Mouse (Mus musculus) spleen, postnatal 4 days (tissue): Measurements from ENCODE around the gene Trim30b.
A peak's percentile ranks its signal among the peaks of the same experiment; 100 is the strongest.
"Not testable (repeated sequence)": the region's sequence is repeated elsewhere in the genome, so short reads cannot be mapped to it uniquely, and the experiment has no call there.

Experiments
- DNase-seq, 2 experiments: peaks; one replicate each; pipeline ENCODE4 v3.0.0; 2022; ENCODE audit warnings: low spot score in 2 of 2

The Trim30b gene

DNA sequence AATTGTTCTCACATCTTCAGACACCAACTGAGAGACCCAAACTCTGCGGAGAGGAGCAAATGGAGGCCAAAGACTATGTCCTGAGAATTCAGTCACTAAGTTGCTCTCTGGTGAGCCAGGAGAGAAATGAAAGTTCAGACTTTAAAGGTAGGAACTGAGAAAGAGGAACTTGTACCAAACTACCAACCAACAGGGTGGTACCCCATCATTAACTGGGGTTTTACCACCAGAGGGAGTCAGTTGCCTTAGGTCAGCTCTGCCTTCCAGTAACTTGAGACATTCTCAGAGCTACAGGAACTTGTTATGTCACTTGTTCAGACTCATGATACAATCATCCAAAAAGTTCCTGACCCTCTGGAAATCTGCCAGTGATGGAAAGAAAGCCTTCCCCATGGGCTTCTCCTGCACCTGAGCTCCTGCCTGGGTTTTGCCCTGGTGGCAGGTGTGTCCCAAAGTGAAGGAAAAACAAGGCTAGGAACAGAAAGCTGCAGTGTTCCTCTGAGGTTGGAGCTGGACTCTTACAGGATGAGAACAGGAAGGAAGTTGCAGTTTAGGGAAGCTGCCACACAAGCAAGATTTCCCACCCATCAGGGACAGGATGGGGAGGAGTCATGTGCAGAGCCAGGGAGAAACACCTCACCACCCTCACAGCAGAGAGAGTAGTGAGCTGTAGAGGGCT, at the start of gene Trim30b:
Gene Trim30b (minus strand): TSS at position 149 of the 679 bp plus-strand sequence.
- DNase-seq: peak in 1 of 2 experiments; percentile 36

- no peak for DNase-seq
These were observed 34.8 kb upstream of the Trim30b start for GRCm38 (mm10) chr7:104404460-104404950.

GRCm38 (mm10) chr7:104401140-104401539, 31.5 kb upstream of the Trim30b start:
- no peak for DNase-seq

GRCm38 (mm10) chr7:104400698-104401097, 31.0 kb upstream of the Trim30b start, which contains the start of gene Trim30c:
Gene Trim30c (minus strand): TSS chr7:104400837.
- DNase-seq: no peak

- DNase-seq: no peak
These were observed 28.8 kb upstream of the Trim30b start for GRCm38 (mm10) chr7:104398492-104398891.

DNA sequence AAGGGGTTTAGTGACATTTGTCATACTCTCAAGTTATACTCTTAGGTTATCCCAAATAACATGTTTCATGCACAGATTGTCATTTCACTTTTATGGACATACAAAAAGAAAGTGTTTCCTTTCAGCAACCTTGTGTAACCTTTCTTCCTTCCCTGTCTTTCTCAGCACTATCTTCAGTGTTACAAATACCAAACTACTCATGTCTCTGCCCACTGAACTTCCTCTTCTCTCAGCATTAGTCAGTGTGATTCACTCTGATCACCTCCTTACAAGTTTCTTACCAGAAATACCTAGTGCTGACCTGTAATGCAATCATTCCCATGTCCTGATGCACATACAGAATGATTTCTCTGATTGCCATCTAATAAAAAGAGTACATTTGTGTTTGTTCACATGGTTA, 3.3 kb downstream of the Trim30b start:
- DNase-seq: no peak

DNA sequence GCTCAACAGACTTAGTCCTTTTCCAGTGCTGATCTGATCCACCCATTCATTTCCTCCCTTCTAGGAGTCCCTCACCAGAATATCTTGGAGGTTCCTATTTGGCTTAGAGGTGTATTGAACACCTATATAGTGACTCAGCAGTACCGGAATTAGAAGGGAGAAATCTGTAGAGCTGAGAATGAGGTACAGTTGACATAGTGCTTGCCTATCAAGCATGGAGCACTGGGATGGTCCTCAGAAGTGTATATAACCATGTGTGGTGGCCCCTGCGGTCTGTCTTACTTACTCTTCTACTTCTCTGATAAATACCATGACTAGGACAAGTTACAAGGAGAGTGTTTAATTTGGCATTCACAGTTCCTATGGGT, 16.1 kb downstream of the Trim30b start:
- no peak for DNase-seq

- DNase-seq: peak; percentile 63 to 74
These were observed 16.7 kb downstream of the Trim30b start, which contains the start of gene Trim12c for GRCm38 (mm10) chr7:104352717-104353599. Gene Trim12c (minus strand): TSS chr7:104353362.

DNA sequence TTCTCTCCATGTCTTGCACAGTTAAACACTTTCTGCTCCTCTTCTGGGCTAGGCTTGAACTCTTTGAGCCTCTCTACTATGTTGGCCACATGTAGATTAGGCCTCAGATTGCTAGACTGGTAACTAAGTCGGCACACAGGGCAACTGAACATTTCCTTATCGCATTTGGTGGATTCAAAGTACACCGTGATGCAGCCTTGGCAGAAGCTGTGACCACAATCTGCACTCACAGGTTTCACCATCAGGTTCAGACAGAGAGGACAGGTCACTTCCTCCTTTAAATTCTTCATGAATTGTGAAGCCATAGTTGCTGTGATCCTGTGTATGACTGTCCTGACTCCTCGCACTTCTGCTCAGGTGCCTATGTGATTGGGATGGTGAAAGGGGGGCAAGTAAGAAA, 21.6 kb downstream of the Trim30b start:
- DNase-seq: not testable (repeated sequence)

DNA sequence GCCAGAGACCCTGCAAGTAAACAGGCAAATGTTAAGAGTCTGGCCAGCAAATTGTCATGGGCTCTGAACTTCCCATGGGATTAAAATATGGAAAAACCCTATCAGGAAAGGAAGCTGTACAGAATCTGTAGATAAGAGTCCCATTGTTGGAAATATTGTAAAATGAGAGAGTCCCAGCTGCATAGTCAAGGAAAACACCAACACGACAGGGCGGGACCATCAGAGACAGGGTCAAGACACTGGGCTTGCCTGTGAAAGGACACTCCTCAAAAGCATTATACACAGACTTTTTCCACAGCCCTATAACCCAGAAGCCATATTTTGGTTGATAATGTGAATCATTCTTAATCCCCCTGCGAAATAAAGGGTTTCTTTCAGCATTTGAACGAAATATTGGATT, 28.9 kb downstream of the Trim30b start:
- DNase-seq: not testable (repeated sequence)

- not testable (repeated sequence) for DNase-seq
These were observed 34.1 kb downstream of the Trim30b start for GRCm38 (mm10) chr7:104335547-104335946.

DNA sequence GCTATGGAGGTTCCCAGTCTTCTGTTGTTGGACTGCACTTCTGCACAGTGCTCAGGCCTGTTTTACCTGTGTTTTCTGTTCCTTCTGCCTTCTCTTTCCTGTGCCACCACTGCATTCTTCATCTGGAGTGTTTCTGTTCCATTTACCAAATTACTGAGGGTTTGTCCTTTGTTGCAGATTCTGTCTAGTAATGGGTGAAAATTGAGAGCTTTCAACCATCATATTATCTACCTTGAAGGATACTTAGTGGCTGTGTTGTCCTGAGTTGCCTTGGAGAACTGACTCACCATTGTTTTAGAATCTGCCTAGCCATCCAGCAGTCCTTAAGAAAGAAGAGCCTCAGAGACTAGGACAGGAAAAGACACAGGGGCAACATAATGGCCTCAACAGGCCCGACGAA, 40.5 kb downstream of the Trim30b start, which contains the start of gene Trim34b:
Gene Trim34b (plus strand): TSS at position 301 of the 400 bp plus-strand sequence.
- not testable (repeated sequence) for DNase-seq

DNA sequence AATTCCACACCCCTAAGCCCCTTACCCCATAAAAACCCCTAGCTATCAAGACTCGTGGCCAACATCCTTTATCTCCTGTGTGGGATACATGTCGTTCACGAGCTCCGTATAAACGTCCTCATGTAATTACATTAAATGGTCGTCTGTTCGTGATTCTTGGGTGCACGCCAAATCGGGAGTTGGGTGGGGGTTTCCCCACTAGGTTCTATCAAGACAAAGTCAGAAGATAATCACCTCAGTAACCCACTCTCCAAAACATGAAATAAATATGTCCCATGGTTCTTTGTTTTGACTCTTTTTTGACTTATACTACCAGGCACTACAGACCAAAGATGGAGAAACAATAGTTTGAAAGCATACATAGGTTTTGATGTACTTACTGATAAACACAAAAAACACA, 47.7 kb downstream of the Trim30b start:
- DNase-seq: no peak

- DNase-seq: not testable (repeated sequence)
These were observed 54.2 kb downstream of the Trim30b start, which contains the start of gene Trim12a for GRCm38 (mm10) chr7:104315369-104316080. Gene Trim12a (minus strand): TSS chr7:104315466.

DNA sequence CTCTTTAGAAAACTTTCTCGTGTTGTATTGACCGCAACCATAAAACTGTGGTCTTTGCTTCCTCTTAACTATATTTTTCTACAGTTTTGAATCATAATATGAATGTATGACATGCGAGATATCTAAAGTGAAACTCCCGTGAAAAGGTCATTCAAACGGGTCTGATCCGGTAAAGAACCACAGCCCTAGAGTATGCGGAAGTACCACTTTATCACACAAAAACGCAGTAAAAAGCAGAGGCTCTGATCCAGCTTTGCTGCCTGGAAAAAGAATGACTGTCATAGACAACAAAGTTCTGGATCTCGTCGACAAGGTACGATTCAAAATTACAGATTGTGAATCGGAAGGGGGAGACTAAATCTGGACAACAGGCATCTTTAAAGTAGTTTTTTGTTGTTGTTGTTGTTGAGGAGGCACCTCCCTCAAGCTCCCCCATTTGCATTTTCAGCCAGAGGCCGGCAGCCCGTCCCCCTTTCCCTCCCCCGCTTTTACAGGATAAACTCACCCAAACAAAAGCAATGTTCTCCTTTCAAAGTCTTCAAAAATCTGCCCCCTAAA, 54.8 kb downstream of the Trim30b start:
- no peak for DNase-seq
